Mouse (Mus musculus): ENCODE data around the gene Cbx2. TPM values are rescaled to one million over a fixed set of nuclear protein-coding genes. Genes with fewer than 3 reads are reported as not detected.
A peak's percentile ranks its signal among the peaks of the same experiment; 100 is the strongest.

Gene Cbx2
- polyA plus RNA-seq, 1 experiment from 2014 or later, result 103 TPM

DNA sequence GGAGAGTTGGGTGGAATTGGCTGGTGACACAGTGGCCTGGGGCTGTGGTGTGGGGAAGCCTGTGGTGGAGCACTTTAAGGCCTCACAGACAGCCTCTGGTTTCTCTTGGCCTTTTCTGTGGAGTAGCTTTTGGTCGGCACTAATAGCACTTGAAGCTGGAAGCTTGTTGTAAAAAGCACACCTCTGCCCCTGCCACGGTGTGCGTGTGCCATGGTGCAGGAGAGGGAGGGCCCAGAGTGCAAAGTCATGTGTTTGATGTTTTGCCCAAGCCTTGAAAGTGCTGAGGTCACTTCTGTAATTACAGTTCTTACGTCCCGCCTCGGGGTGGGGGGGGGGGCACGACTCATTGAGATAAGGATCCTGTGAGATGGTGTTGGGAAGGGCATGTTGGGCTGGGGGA lies 1.5 kb downstream of the Cbx2 start:
- peaks cover 19% of the 10 kb centered on the region for H3K4me1 ChIP-seq (replicated peaks; ENCODE audit: control insufficient read depth, insufficient read depth, low read length)

DNA sequence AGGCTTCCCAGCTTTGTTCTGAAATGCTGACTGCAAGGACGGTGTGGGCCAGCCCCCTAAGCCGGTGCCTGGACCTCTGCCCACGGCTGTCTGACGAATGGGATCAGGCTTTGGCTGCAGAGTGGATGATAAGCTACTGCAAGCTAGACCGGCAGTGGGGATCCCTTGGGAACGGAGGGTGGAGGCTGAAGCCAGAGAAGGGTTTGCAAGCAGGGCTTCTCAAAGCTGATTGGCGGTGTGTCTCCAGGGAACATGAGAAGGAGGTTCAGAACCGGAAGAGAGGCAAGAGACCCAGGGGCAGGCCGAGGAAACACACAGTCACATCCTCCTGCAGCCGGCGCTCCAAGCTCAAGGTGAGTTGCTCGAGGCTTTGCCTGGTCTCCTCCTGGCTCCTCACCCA lies 3.4 kb downstream of the Cbx2 start:
- no peak overlapping the region for H3K4me2 ChIP-seq (ENCODE audit: low read depth, low read length, severe bottlenecking)
- peaks cover 19% of the 10 kb centered on the region for H3K4me1 ChIP-seq (replicated peaks; ENCODE audit: control insufficient read depth, insufficient read depth, low read length)
- H3K4me3 ChIP-seq (ENCODE audit: low read depth, low read length), result no peak overlapping the region
- 81% methylated on average over 12 of the region's 12 CpGs for WGBS
- no peak overlapping the region for H3K9ac ChIP-seq (ENCODE audit: low read length)
- no peak overlapping the region for H3K27ac ChIP-seq (ENCODE audit: low read depth, low read length)
- peaks cover 6% of the 10 kb centered on the region for H3K27me3 ChIP-seq (ENCODE audit: control insufficient read depth, insufficient read depth, low read length)
- peaks cover 34% of the 10 kb centered on the region for H3K36me3 ChIP-seq (ENCODE audit: control insufficient read depth, insufficient read depth, low read length)
- H3K9me3 ChIP-seq (ENCODE audit: control insufficient read depth, low read length), result no peaks in the 10 kb centered on the region
- ATAC-seq (replicated peaks; ENCODE audit: low FRiP score), result no peak
- no peak for DNase-seq (ENCODE audit: low spot score)

More for the DNA sequence above, 1.5 kb downstream of the Cbx2 start:
- Histone ChIP-seq H3K9me3 (ENCODE audit: control insufficient read depth, low read length) (no peaks in the 10 kb centered on the region), H3K27me3 (ENCODE audit: control insufficient read depth, insufficient read depth, low read length) (peaks cover 8% of the 10 kb centered on the region), H3K27ac (ENCODE audit: low read depth, low read length) (peak overlapping the region; percentile 90; the same call in 1 of the 2 replicates), H3K9ac (ENCODE audit: low read length) (peak overlapping the region; percentile 98), H3K4me3 (ENCODE audit: low read depth, low read length) (peak overlapping the region; percentile 92), H3K36me3 (ENCODE audit: control insufficient read depth, insufficient read depth, low read length) (peaks cover 26% of the 10 kb centered on the region), H3K4me2 (ENCODE audit: low read depth, low read length, severe bottlenecking) (peak overlapping the region; percentile 93)
- DNase-seq (ENCODE audit: low spot score), result no peak
- 17% methylated on average over 7 of the region's 7 CpGs for WGBS
- ATAC-seq (replicated peaks; ENCODE audit: low FRiP score), result no peak

- Histone ChIP-seq H3K4me2 (ENCODE audit: low read depth, low read length, severe bottlenecking) (peak overlapping the region; percentile 13), H3K4me3 (ENCODE audit: low read depth, low read length) (0 out of 2 replicates have a peak overlapping the region, but pooled peaks have one; percentile 5), H3K27ac (ENCODE audit: low read depth, low read length) (no peak overlapping the region), H3K27me3 (ENCODE audit: control insufficient read depth, insufficient read depth, low read length) (peaks cover 43% of the 10 kb centered on the region), H3K9ac (ENCODE audit: low read length) (no peak overlapping the region), H3K36me3 (ENCODE audit: control insufficient read depth, insufficient read depth, low read length) (peaks cover 11% of the 10 kb centered on the region; the same call in 1 of the 2 replicates), H3K9me3 (ENCODE audit: control insufficient read depth, low read length) (no peaks in the 10 kb centered on the region), H3K4me1 (replicated peaks; ENCODE audit: control insufficient read depth, insufficient read depth, low read length) (peaks cover 27% of the 10 kb centered on the region)
- DNase-seq (ENCODE audit: low spot score) (peak; percentile 90), ATAC-seq (replicated peaks; ENCODE audit: low FRiP score) (peak; percentile 59)
- WGBS, result 1% methylated on average over 26 of the region's 26 CpGs
Observed at GRCm38 (mm10) chr11:119033874-119034558, 11.3 kb downstream of the Cbx2 start.

DNA sequence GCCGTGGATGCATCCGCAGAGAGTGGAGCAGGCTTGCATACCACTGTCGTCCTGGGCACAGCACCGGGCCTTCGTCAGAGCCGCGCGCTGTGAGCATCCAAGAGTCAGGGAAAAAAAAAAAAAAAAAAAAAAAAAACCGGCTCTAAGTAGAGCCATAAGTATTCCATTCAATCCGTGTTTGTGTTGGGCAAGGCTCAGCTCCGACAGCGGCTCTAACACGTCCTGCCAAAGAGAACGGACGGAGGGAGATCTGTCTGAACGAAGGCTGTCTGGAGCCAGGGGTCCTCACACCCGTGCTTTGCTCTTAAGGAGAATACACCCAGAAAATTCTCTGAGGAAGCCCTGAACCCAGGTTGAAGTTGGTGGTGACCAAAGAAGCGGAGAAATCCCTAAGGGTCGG lies 11.9 kb downstream of the Cbx2 start:
- Histone ChIP-seq H3K4me3 (ENCODE audit: low read depth, low read length) (0 out of 2 replicates have a peak overlapping the region, but pooled peaks have one; percentile 5), H3K9ac (ENCODE audit: low read length) (no peak overlapping the region), H3K36me3 (ENCODE audit: control insufficient read depth, insufficient read depth, low read length) (peaks cover 5% of the 10 kb centered on the region; the same call in 1 of the 2 replicates), H3K4me2 (ENCODE audit: low read depth, low read length, severe bottlenecking) (peak overlapping the region; percentile 13), H3K9me3 (ENCODE audit: control insufficient read depth, low read length) (no peaks in the 10 kb centered on the region), H3K4me1 (replicated peaks; ENCODE audit: control insufficient read depth, insufficient read depth, low read length) (peaks cover 33% of the 10 kb centered on the region), H3K27me3 (ENCODE audit: control insufficient read depth, insufficient read depth, low read length) (peaks cover 49% of the 10 kb centered on the region), H3K27ac (ENCODE audit: low read depth, low read length) (no peak overlapping the region)
- ATAC-seq (replicated peaks; ENCODE audit: low FRiP score) (no peak), DNase-seq (ENCODE audit: low spot score) (no peak)
- WGBS, result under 1% methylated on average over 19 of the region's 19 CpGs

DNA sequence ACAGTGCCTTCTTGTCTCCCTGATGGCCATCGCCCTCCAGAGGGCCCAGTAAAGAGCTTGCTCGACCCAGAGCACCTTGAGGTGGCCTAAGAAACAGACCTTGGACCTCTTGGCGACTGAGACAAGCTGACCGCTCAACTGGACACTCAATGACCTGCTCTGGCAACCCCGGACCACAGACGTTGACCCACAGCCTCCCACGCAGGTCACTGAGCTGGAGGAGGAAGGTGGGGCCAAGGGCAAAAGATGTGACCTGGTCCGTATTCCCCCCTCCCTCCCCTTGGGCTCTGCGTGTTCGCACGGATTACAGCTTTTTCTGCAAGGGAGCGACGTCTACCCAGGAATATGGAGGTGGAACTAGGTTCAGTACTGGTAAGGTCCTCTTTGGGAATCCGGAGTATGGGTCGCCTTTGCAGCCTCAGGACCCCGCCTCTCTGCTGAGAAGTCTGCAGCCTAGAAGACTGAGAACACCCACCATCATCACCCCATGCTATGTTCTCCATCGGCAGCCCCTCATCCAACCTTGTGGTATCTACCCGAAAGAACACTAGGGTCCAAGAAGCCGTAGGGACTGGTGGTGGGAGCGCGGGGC lies 12.4 kb downstream of the Cbx2 start:
- peaks cover 4% of the 10 kb centered on the region; the same call in 1 of the 2 replicates for H3K36me3 ChIP-seq (ENCODE audit: control insufficient read depth, insufficient read depth, low read length)
- peak overlapping the region; percentile 3 for H3K4me3 ChIP-seq (ENCODE audit: low read depth, low read length)
- H3K4me1 ChIP-seq (replicated peaks; ENCODE audit: control insufficient read depth, insufficient read depth, low read length), result peaks cover 38% of the 10 kb centered on the region
- under 1% methylated on average over 21 of the region's 21 CpGs for WGBS
- H3K9ac ChIP-seq (ENCODE audit: low read length), result no peak overlapping the region
- DNase-seq (ENCODE audit: low spot score) (no peak), ATAC-seq (replicated peaks; ENCODE audit: low FRiP score) (no peak)
- H3K9me3 ChIP-seq (ENCODE audit: control insufficient read depth, low read length), result no peaks in the 10 kb centered on the region
- peaks cover 51% of the 10 kb centered on the region for H3K27me3 ChIP-seq (ENCODE audit: control insufficient read depth, insufficient read depth, low read length)
- no peak overlapping the region for H3K27ac ChIP-seq (ENCODE audit: low read depth, low read length)
- 0 out of 2 replicates have a peak overlapping the region, but pooled peaks have one; percentile 5 for H3K4me2 ChIP-seq (ENCODE audit: low read depth, low read length, severe bottlenecking)

- ATAC-seq (replicated peaks; ENCODE audit: low FRiP score) (no peak), DNase-seq (ENCODE audit: low spot score) (no peak)
- Histone ChIP-seq H3K9me3 (ENCODE audit: control insufficient read depth, low read length) (no peaks in the 10 kb centered on the region), H3K36me3 (ENCODE audit: control insufficient read depth, insufficient read depth, low read length) (no peaks in the 10 kb centered on the region; the same call in 1 of the 2 replicates), H3K4me3 (ENCODE audit: low read depth, low read length) (peak overlapping the region; percentile 3), H3K27me3 (ENCODE audit: control insufficient read depth, insufficient read depth, low read length) (peaks cover 51% of the 10 kb centered on the region), H3K9ac (ENCODE audit: low read length) (no peak overlapping the region), H3K4me2 (ENCODE audit: low read depth, low read length, severe bottlenecking) (0 out of 2 replicates have a peak overlapping the region, but pooled peaks have one; percentile 5), H3K4me1 (replicated peaks; ENCODE audit: control insufficient read depth, insufficient read depth, low read length) (peaks cover 38% of the 10 kb centered on the region), H3K27ac (ENCODE audit: low read depth, low read length) (no peak overlapping the region)
- 1% methylated on average over 21 of the region's 21 CpGs for WGBS
Observed at GRCm38 (mm10) chr11:119035686-119036165, 13.0 kb downstream of the Cbx2 start.

GRCm38 (mm10) chr11:119036447-119036846 lies 13.7 kb downstream of the Cbx2 start:
- no peak for ATAC-seq (replicated peaks; ENCODE audit: low FRiP score)
- DNase-seq (ENCODE audit: low spot score), result no peak
- Histone ChIP-seq H3K27ac (ENCODE audit: low read depth, low read length) (no peak overlapping the region), H3K9ac (ENCODE audit: low read length) (no peak overlapping the region), H3K27me3 (ENCODE audit: control insufficient read depth, insufficient read depth, low read length) (peaks cover 52% of the 10 kb centered on the region), H3K4me1 (replicated peaks; ENCODE audit: control insufficient read depth, insufficient read depth, low read length) (peaks cover 38% of the 10 kb centered on the region), H3K4me3 (ENCODE audit: low read depth, low read length) (no peak overlapping the region), H3K36me3 (ENCODE audit: control insufficient read depth, insufficient read depth, low read length) (no peaks in the 10 kb centered on the region), H3K9me3 (ENCODE audit: control insufficient read depth, low read length) (no peaks in the 10 kb centered on the region), H3K4me2 (ENCODE audit: low read depth, low read length, severe bottlenecking) (peak overlapping the region; percentile 83; the same call in 1 of the 2 replicates)
- under 1% methylated on average over 15 of the region's 15 CpGs for WGBS

DNA sequence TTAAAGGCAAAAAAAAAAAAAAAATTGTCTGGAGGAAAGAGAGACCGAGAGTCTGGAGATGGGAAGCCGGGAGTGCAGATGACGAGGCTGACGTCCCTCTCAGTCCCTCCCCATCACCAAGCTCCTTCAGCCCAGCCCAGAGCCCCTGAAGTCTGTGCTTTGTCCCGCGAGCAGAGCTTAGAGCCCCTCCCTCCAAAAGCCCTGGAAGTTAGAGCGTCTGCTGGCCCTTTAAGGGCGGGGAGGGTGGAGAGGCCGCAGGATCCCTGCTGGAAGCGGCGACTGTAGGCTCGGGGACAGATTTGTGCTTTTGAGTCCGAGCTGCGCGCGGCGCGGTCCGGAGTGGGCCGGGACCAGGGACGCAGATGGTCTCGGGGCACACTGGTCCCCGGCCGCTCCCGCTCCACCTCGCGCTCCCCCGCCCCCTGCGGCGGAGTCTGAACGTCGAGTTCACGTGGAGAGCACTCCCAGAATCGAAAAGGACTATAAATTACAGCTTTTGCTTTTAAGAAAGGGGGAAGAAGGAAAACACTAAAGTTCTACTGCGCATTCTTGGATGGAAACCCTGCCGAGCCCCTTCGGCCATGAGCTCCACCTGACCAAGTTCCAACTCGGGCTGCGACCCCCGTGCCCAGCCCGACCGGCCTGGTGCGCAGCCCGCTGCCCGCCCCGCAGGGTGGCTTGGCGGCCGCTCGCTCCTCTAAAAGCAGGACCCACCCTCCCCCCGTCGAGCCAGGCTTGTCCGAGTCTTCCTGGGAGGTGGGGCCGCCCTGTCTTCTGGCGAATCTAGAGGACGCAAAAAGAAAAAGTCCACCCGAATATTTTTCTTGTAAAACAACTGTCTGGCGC lies 14.4 kb downstream of the Cbx2 start:
- no peak overlapping the region for H3K27ac ChIP-seq (ENCODE audit: low read depth, low read length)
- peak overlapping the region; percentile 55 for H3K9ac ChIP-seq (ENCODE audit: low read length)
- H3K36me3 ChIP-seq (ENCODE audit: control insufficient read depth, insufficient read depth, low read length), result no peaks in the 10 kb centered on the region
- peak; percentile 73 for DNase-seq (ENCODE audit: low spot score)
- under 1% methylated on average over 57 of the region's 57 CpGs for WGBS
- H3K4me3 ChIP-seq (ENCODE audit: low read depth, low read length), result peak overlapping the region; percentile 43
- ATAC-seq (replicated peaks; ENCODE audit: low FRiP score), result no peak
- peaks cover 59% of the 10 kb centered on the region for H3K27me3 ChIP-seq (ENCODE audit: control insufficient read depth, insufficient read depth, low read length)
- peaks cover 42% of the 10 kb centered on the region for H3K4me1 ChIP-seq (replicated peaks; ENCODE audit: control insufficient read depth, insufficient read depth, low read length)
- no peaks in the 10 kb centered on the region for H3K9me3 ChIP-seq (ENCODE audit: control insufficient read depth, low read length)
- peak overlapping the region; percentile 83 for H3K4me2 ChIP-seq (ENCODE audit: low read depth, low read length, severe bottlenecking)
